Mouse (Mus musculus) heart, embryonic 14.5 days (tissue): ENCODE measurements at regions not wholly inside any gene's neighbourhood (a gene's known extent, or its start where the extent isn't known, plus 50 kb on each side); places are given as distances from the start of the nearest gene placed in this dataset.

ENCODE experiments used
- ATAC-seq: fragments of 200-750 bp; cut with Nextera tagmentation; 2 replicates; pipeline ENCODE4 v1.8.0; 2017; ENCODE audit warnings: low read depth, moderate TSS enrichment; ENCODE audit not compliant: insufficient number of reproducible peaks, insufficient read depth, low FRiP score
- H3K27ac ChIP-seq, 2 experiments: fragments of 200-500 bp in 1 of 2; fragments of 300-500 bp in 1 of 2; sonication (generic) in 1 of 2; replicated peaks in 1 of 2; 2 replicates each; pipeline ENCODE4 v1.5.1; 2012 to 2014; ENCODE audit warnings: low read depth in 2 of 2, low read length in 2 of 2, control low read depth in 1 of 2, mild to moderate bottlenecking in 1 of 2, mixed read lengths in 1 of 2; ENCODE audit not compliant: control insufficient read depth in 1 of 2, insufficient read depth in 1 of 2
- H3K27me3 ChIP-seq: fragments of 300-500 bp; sonication (generic); 2 replicates; pipeline ENCODE4 v1.6.1; 2014; ENCODE audit warnings: mild to moderate bottlenecking, low read length, control low read depth; ENCODE audit not compliant: control insufficient read depth, insufficient read depth
- H3K36me3 ChIP-seq: fragments of 300-500 bp; sonication (generic); 2 replicates; pipeline ENCODE4 v1.6.1; 2014; ENCODE audit warnings: mild to moderate bottlenecking, control low read depth, low read length, mixed read lengths; ENCODE audit not compliant: control insufficient read depth, insufficient read depth
- H3K4me1 ChIP-seq, 2 experiments: fragments of 200-500 bp in 1 of 2; fragments of 300-500 bp in 1 of 2; sonication (generic) in 1 of 2; 2 replicates each; pipeline ENCODE4 v1.6.1; 2012 to 2014; ENCODE audit warnings: low read length in 2 of 2, control low read depth in 1 of 2, mixed read lengths in 1 of 2; ENCODE audit not compliant: control insufficient read depth in 2 of 2, insufficient read depth in 2 of 2
- H3K4me2 ChIP-seq: fragments of 300-500 bp; sonication (generic); 2 replicates; pipeline ENCODE4 v1.6.1; 2014; ENCODE audit warnings: mild to moderate bottlenecking, low read length
- H3K4me3 ChIP-seq, 2 experiments: fragments of 200-500 bp in 1 of 2; fragments of 300-500 bp in 1 of 2; sonication (generic) in 1 of 2; 2 replicates each; pipeline ENCODE4 v1.5.1; 2012 to 2014; ENCODE audit warnings: low read length in 2 of 2, mild to moderate bottlenecking in 2 of 2, control low read depth in 1 of 2, low read depth in 1 of 2, moderate library complexity in 1 of 2; ENCODE audit not compliant: control insufficient read depth in 1 of 2, insufficient read depth in 1 of 2
- H3K9ac ChIP-seq: fragments of 300-500 bp; sonication (generic); 2 replicates; pipeline ENCODE4 v1.6.1; 2014; ENCODE audit warnings: mild to moderate bottlenecking, low read length
- H3K9me3 ChIP-seq: fragments of 300-500 bp; sonication (generic); 2 replicates; pipeline ENCODE4 v1.6.1; 2016; ENCODE audit warnings: low read length, control low read depth; ENCODE audit not compliant: control insufficient read depth
- WGBS: fragments of 180-500 bp; shearing (Covaris S2); extraction: QIAGEN DNeasy Blood & Tissue Kit; methylation state at CpG from one replicate; pipeline ENCODE4 v1.1.7; 2014; 5-methylcytosine and 5-hydroxymethylcytosine counted together

- H3K4me2 ChIP-seq, result no peak overlapping the region
- no peaks in the 10 kb centered on the region for H3K36me3 ChIP-seq
- H3K9ac ChIP-seq, result no peak overlapping the region
- H3K4me1 ChIP-seq, result peaks cover 4 to 18% of the 10 kb centered on the region in 2 experiments
- no peaks in the 10 kb centered on the region for H3K27me3 ChIP-seq
- no peaks in the 10 kb centered on the region for H3K9me3 ChIP-seq
- no peak; the same call in 1 of the 2 replicates for ATAC-seq
- H3K4me3 ChIP-seq, result no peak overlapping the region
- 24% methylated on average over 5 of the region's 5 CpGs for WGBS
- peak overlapping the region in 1 of 2 experiments; percentile 59; a peak in 1 of 4 replicates for H3K27ac ChIP-seq
These were observed 65.3 kb downstream of the Cdca7 start for GRCm38 (mm10) chr2:72541246-72541645.

GRCm38 (mm10) chr2:72545453-72545852 lies 69.5 kb downstream of the Cdca7 start:
- WGBS, result 92% methylated on average over 1 of the region's 1 CpGs
- H3K36me3 ChIP-seq, result no peaks in the 10 kb centered on the region
- H3K9ac ChIP-seq, result no peak overlapping the region
- no peaks in the 10 kb centered on the region for H3K27me3 ChIP-seq
- ATAC-seq, result no peak
- no peak overlapping the region for H3K27ac ChIP-seq
- no peaks in the 10 kb centered on the region for H3K9me3 ChIP-seq
- no peak overlapping the region for H3K4me3 ChIP-seq
- H3K4me2 ChIP-seq, result no peak overlapping the region
- H3K4me1 ChIP-seq, result peaks cover 6 to 31% of the 10 kb centered on the region in 2 experiments

GRCm38 (mm10) chr2:72546476-72546875 lies 70.5 kb downstream of the Cdca7 start:
- peak overlapping the region; percentile 13; the same call in 1 of the 2 replicates for H3K4me2 ChIP-seq
- H3K27ac ChIP-seq, result peak overlapping the region; percentile 52 to 79; a peak in 3 of 4 replicates
- WGBS, result 59% methylated on average over 5 of the region's 5 CpGs
- no peaks in the 10 kb centered on the region for H3K9me3 ChIP-seq
- H3K4me1 ChIP-seq, result peaks cover 2 to 22% of the 10 kb centered on the region in 2 experiments; a peak in 3 of 4 replicates
- H3K27me3 ChIP-seq, result no peaks in the 10 kb centered on the region
- no peak overlapping the region for H3K4me3 ChIP-seq
- H3K9ac ChIP-seq, result no peak overlapping the region
- ATAC-seq, result no peak
- H3K36me3 ChIP-seq, result no peaks in the 10 kb centered on the region

GRCm38 (mm10) chr2:72546963-72547362 lies 71.0 kb downstream of the Cdca7 start:
- H3K27ac ChIP-seq, result peak overlapping the region; percentile 52 to 79
- no peaks in the 10 kb centered on the region for H3K9me3 ChIP-seq
- H3K4me1 ChIP-seq, result peaks cover 2 to 19% of the 10 kb centered on the region in 2 experiments; a peak in 3 of 4 replicates
- WGBS, result 24% methylated on average over 4 of the region's 4 CpGs
- peak overlapping the region; percentile 13; the same call in 1 of the 2 replicates for H3K4me2 ChIP-seq
- H3K9ac ChIP-seq, result no peak overlapping the region
- H3K27me3 ChIP-seq, result no peaks in the 10 kb centered on the region
- H3K36me3 ChIP-seq, result no peaks in the 10 kb centered on the region
- H3K4me3 ChIP-seq, result no peak overlapping the region
- ATAC-seq, result no peak

GRCm38 (mm10) chr2:72551268-72551667 lies 75.3 kb downstream of the Cdca7 start:
- H3K27ac ChIP-seq, result no peak overlapping the region
- H3K9me3 ChIP-seq, result peaks cover 5% of the 10 kb centered on the region; the same call in 1 of the 2 replicates
- no peak overlapping the region for H3K9ac ChIP-seq
- no peak for ATAC-seq
- no peak overlapping the region for H3K4me3 ChIP-seq
- WGBS, result 90% methylated on average over 4 of the region's 4 CpGs
- peaks cover 2 to 17% of the 10 kb centered on the region in 2 experiments; a peak in 3 of 4 replicates for H3K4me1 ChIP-seq
- H3K27me3 ChIP-seq, result no peaks in the 10 kb centered on the region
- H3K36me3 ChIP-seq, result no peaks in the 10 kb centered on the region
- no peak overlapping the region for H3K4me2 ChIP-seq

- Histone ChIP-seq H3K4me1 (peaks cover 0 to 7% of the 10 kb centered on the region in 2 experiments; a peak in 1 of 4 replicates), H3K4me3 (no peak overlapping the region), H3K9me3 (peaks cover 5% of the 10 kb centered on the region; the same call in 1 of the 2 replicates), H3K4me2 (no peak overlapping the region), H3K9ac (no peak overlapping the region), H3K27me3 (no peaks in the 10 kb centered on the region), H3K27ac (no peak overlapping the region), H3K36me3 (no peaks in the 10 kb centered on the region)
- ATAC-seq, result no peak
- WGBS, result 69% methylated on average over 5 of the region's 5 CpGs
These were observed 78.6 kb downstream of the Cdca7 start for GRCm38 (mm10) chr2:72554603-72555002.

- no peak for ATAC-seq
- no peak overlapping the region for H3K9ac ChIP-seq
- H3K4me1 ChIP-seq, result peaks cover 0 to 10% of the 10 kb centered on the region in 2 experiments; a peak in 1 of 4 replicates
- H3K4me2 ChIP-seq, result no peak overlapping the region
- no peak overlapping the region for H3K4me3 ChIP-seq
- no peaks in the 10 kb centered on the region for H3K27me3 ChIP-seq
- peaks cover 5% of the 10 kb centered on the region; the same call in 1 of the 2 replicates for H3K9me3 ChIP-seq
- H3K27ac ChIP-seq, result no peak overlapping the region
- 77% methylated on average over 4 of the region's 4 CpGs for WGBS
- H3K36me3 ChIP-seq, result no peaks in the 10 kb centered on the region
These were observed 79.2 kb downstream of the Cdca7 start for GRCm38 (mm10) chr2:72555116-72555515.

- no peak overlapping the region for H3K9ac ChIP-seq
- H3K27me3 ChIP-seq, result no peaks in the 10 kb centered on the region
- H3K4me2 ChIP-seq, result no peak overlapping the region
- H3K4me1 ChIP-seq, result peaks cover 0 to 10% of the 10 kb centered on the region in 2 experiments; a peak in 1 of 4 replicates
- H3K27ac ChIP-seq, result no peak overlapping the region
- no peak for ATAC-seq
- H3K4me3 ChIP-seq, result no peak overlapping the region
- no peaks in the 10 kb centered on the region for H3K36me3 ChIP-seq
- peaks cover 5% of the 10 kb centered on the region; the same call in 1 of the 2 replicates for H3K9me3 ChIP-seq
- WGBS, result 36% methylated on average over 6 of the region's 6 CpGs
These were observed 79.6 kb downstream of the Cdca7 start for GRCm38 (mm10) chr2:72555556-72555955.
